Mouse (Mus musculus): Measurements from ENCODE around the gene Hmga1. TPM values are rescaled to one million over a fixed set of nuclear protein-coding genes. Genes with fewer than 3 reads are reported as not detected.

Hmga1 gene
- polyA plus RNA-seq, 1 experiment from 2014 or later = 456 TPM

DNA sequence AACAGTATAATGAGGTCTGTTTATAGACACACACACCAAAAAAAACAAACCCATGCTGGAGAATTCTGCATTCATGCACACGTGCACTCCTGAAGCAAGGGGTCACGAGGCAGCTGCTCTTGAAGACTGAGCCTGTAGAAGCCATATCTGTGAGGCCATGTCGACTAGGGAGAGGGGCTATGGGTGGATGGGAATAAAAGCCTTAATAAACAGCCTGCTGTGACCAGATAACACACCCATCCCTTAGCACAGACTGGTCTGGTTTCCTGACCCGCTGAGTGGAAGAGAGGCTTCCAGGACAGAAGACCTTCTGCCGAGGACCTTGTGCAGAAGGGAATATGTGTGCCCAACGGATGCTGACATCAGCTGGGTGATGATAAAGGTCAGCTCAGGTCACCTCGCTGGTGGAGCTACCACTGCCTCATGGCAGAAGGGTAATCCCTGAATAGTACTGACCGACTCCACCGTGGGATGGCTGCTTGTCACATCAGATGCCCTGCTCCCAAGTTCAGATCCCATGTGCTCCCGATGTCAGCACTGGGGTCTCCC lies 17.5 kb downstream of the Hmga1 start:
- DNase-seq (ENCODE audit: low spot score) (no peak), ATAC-seq (ENCODE audit: insufficient read depth, low FRiP score, low TSS enrichment) (no peak)
- Histone ChIP-seq H3K36me3 (ENCODE audit: control insufficient read depth, insufficient read depth, low read length) (peaks cover 2% of the 10 kb centered on the region; the same call in 1 of the 2 replicates), H3K4me2 (ENCODE audit: low read depth) (no peak overlapping the region), H3K27me3 (ENCODE audit: control insufficient read depth, insufficient read depth, low read length) (no peaks in the 10 kb centered on the region), H3K4me1 (ENCODE audit: control insufficient read depth, insufficient read depth, low read length) (no peaks in the 10 kb centered on the region), H3K4me3 (ENCODE audit: low read depth, low read length) (no peak overlapping the region), H3K9ac (ENCODE audit: low read length) (no peak overlapping the region), H3K27ac (ENCODE audit: low read depth, low read length) (no peak overlapping the region), H3K9me3 (ENCODE audit: control insufficient read depth, low read length) (no peaks in the 10 kb centered on the region)
- WGBS = 87% methylated on average over 10 of the region's 10 CpGs

DNA sequence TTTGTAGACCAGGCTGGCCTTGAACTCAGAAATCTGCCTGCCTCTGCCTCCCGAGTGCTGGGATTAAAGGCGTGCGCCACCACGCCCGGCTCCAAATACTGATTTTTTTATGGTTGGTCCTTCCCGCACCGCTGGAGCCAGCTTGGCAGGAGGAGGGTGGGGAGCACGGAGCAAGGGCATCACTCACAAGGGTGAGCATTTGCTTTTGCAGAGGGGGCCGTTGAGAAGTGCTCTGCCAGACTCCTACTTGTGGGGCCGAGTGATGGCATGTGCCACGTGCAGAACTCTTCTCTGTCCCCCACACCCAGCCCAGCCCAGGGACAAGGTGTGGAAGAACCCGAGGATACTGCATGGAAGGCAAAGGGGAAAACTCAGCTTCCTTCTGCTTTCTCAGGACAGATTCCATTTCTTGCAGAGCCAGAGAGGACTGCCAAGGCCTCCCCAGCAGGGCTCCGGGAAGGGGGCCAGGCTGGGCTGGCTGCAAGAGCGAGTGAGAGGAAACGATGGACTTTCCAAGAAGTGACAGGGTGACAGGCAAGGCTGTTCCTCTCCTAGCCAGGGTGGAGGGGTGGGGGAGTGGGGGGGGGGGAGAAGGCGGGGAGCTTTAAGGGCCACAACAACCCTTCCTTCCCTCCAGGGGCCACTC lies 18.3 kb downstream of the Hmga1 start:
- no peak overlapping the region for H3K4me2 ChIP-seq (ENCODE audit: low read depth)
- H3K27me3 ChIP-seq (ENCODE audit: control insufficient read depth, insufficient read depth, low read length) = no peaks in the 10 kb centered on the region
- H3K36me3 ChIP-seq (ENCODE audit: control insufficient read depth, insufficient read depth, low read length) = peaks cover 3% of the 10 kb centered on the region
- 94% methylated on average over 15 of the region's 16 CpGs for WGBS
- H3K27ac ChIP-seq (ENCODE audit: low read depth, low read length) = no peak overlapping the region
- no peaks in the 10 kb centered on the region for H3K4me1 ChIP-seq (ENCODE audit: control insufficient read depth, insufficient read depth, low read length)
- no peaks in the 10 kb centered on the region for H3K9me3 ChIP-seq (ENCODE audit: control insufficient read depth, low read length)
- no peak for DNase-seq (ENCODE audit: low spot score)
- ATAC-seq (ENCODE audit: insufficient read depth, low FRiP score, low TSS enrichment) = no peak
- H3K4me3 ChIP-seq (ENCODE audit: low read depth, low read length) = no peak overlapping the region
- H3K9ac ChIP-seq (ENCODE audit: low read length) = no peak overlapping the region

DNA sequence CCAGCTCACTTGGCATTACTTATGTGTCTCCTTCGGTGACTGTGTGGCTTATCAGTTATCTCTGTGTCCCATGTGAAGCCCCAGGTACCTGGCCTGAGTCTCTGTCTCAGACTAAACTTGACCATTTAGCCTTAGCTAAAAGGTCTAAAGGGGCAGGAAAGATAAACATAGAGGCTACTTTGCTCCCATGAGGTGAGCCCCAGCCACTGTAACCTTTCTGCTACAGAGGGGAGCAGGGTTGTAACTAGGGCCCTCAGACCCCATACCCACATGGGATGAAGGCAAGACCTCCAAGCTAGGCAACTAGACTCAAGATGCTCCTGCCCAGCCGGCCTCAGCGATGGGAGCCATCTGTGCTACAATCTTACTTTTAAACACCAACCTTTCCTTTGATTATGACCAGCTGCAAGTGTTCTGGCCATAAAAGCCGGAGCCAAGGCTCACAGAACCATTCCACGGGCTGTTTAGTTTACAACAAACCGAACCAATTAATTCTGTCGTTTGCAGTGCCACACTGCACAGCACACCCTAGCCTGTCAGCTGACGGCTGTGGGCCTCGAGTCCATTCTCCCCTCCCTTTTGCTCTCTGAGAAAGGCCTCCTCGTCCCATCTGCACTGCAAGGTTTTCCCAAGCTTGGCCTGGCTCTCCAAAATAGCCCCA lies 18.9 kb downstream of the Hmga1 start:
- peaks cover 7% of the 10 kb centered on the region for H3K36me3 ChIP-seq (ENCODE audit: control insufficient read depth, insufficient read depth, low read length)
- ATAC-seq (ENCODE audit: insufficient read depth, low FRiP score, low TSS enrichment) = no peak

DNA sequence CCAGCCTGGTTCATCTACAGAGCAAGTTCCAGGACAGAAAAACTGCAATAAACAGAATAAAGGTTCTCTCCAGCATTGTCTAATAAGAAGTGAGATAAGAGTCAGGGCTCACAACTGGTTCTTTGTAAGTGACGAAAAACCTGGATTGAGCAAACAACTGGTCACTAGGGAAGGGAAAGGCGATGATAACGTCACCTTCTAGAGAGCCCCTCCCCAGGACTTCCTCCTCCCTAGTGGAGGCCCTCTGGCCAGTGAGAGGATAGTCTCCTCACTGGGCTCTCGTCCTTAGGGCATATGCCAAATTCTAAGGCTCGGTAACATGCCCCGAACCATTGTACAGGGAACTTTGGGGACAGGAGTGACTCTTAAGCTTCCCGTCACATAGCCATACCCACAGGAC lies 19.8 kb downstream of the Hmga1 start:
- Histone ChIP-seq H3K27me3 (ENCODE audit: control insufficient read depth, insufficient read depth, low read length) (no peaks in the 10 kb centered on the region), H3K4me3 (ENCODE audit: low read depth, low read length) (no peak overlapping the region), H3K9ac (ENCODE audit: low read length) (no peak overlapping the region), H3K4me2 (ENCODE audit: low read depth) (no peak overlapping the region), H3K36me3 (ENCODE audit: control insufficient read depth, insufficient read depth, low read length) (peaks cover 10% of the 10 kb centered on the region), H3K4me1 (ENCODE audit: control insufficient read depth, insufficient read depth, low read length) (no peaks in the 10 kb centered on the region), H3K9me3 (ENCODE audit: control insufficient read depth, low read length) (no peaks in the 10 kb centered on the region), H3K27ac (ENCODE audit: low read depth, low read length) (no peak overlapping the region)
- DNase-seq (ENCODE audit: low spot score) (no peak), ATAC-seq (ENCODE audit: insufficient read depth, low FRiP score, low TSS enrichment) (no peak)
- 82% methylated on average over 7 of the region's 7 CpGs for WGBS

More for the DNA sequence above, 18.9 kb downstream of the Hmga1 start:
- Histone ChIP-seq H3K27me3 (ENCODE audit: control insufficient read depth, insufficient read depth, low read length) (no peaks in the 10 kb centered on the region), H3K4me3 (ENCODE audit: low read depth, low read length) (no peak overlapping the region), H3K9ac (ENCODE audit: low read length) (no peak overlapping the region), H3K27ac (ENCODE audit: low read depth, low read length) (no peak overlapping the region), H3K4me1 (ENCODE audit: control insufficient read depth, insufficient read depth, low read length) (no peaks in the 10 kb centered on the region), H3K4me2 (ENCODE audit: low read depth) (no peak overlapping the region), H3K9me3 (ENCODE audit: control insufficient read depth, low read length) (no peaks in the 10 kb centered on the region)
- DNase-seq (ENCODE audit: low spot score) = no peak
- 58% methylated on average over 10 of the region's 10 CpGs for WGBS

DNA sequence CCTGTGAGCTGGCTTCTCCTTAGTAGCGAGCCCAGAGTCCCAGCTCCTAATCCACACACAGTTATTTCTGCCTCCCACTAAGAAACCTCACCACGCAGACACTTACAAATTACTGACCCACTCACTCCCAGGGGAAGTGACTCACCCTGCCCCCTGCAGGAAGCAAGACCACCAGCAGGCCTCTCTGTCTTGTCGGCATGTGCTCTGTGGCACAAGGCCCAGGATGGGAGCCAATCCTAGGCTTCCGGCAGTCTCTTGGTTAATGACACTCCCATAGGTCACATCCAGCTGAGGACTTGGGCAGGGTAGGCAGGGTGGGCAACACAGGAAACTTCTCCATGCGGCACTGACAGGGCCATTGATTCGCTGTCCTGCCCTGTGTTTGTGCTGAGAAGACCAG lies 21.2 kb downstream of the Hmga1 start:
- DNase-seq (ENCODE audit: low spot score) = no peak
- H3K27ac ChIP-seq (ENCODE audit: low read depth, low read length) = no peak overlapping the region
- H3K4me2 ChIP-seq (ENCODE audit: low read depth) = no peak overlapping the region
- H3K36me3 ChIP-seq (ENCODE audit: control insufficient read depth, insufficient read depth, low read length) = peaks cover 13% of the 10 kb centered on the region
- H3K4me3 ChIP-seq (ENCODE audit: low read depth, low read length) = no peak overlapping the region
- no peaks in the 10 kb centered on the region for H3K4me1 ChIP-seq (ENCODE audit: control insufficient read depth, insufficient read depth, low read length)
- no peak for ATAC-seq (ENCODE audit: insufficient read depth, low FRiP score, low TSS enrichment)
- H3K9me3 ChIP-seq (ENCODE audit: control insufficient read depth, low read length) = no peaks in the 10 kb centered on the region
- H3K9ac ChIP-seq (ENCODE audit: low read length) = no peak overlapping the region
- H3K27me3 ChIP-seq (ENCODE audit: control insufficient read depth, insufficient read depth, low read length) = no peaks in the 10 kb centered on the region
- WGBS = 79% methylated on average over 6 of the region's 6 CpGs

DNA sequence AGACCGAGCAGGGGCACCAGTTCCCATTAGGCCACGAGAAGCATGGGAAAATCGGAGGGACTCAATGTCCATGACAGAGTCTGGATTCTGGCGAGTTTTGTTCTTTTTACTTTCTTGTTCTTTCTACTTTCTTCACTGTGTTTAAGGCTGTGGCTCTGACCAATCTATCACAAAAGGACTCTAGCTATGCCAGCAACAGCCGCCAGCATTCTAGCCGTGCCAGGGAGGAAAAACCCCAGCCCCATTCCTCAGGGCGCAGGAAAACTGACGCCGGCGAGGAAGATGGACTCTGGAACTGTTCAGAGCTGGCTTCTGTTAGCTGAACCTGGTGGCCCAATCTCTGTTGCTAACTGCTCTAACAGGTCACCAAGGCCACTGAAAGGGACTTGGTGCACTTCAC lies 22.2 kb downstream of the Hmga1 start:
- ATAC-seq (ENCODE audit: insufficient read depth, low FRiP score, low TSS enrichment) (no peak), DNase-seq (ENCODE audit: low spot score) (no peak)
- WGBS = 96% methylated on average over 10 of the region's 10 CpGs
- H3K27ac ChIP-seq (ENCODE audit: low read depth, low read length) = no peak overlapping the region
- peaks cover 13% of the 10 kb centered on the region for H3K36me3 ChIP-seq (ENCODE audit: control insufficient read depth, insufficient read depth, low read length)
- H3K27me3 ChIP-seq (ENCODE audit: control insufficient read depth, insufficient read depth, low read length) = no peaks in the 10 kb centered on the region
- no peak overlapping the region for H3K4me2 ChIP-seq (ENCODE audit: low read depth)
- no peak overlapping the region for H3K9ac ChIP-seq (ENCODE audit: low read length)
- no peaks in the 10 kb centered on the region for H3K9me3 ChIP-seq (ENCODE audit: control insufficient read depth, low read length)
- no peaks in the 10 kb centered on the region for H3K4me1 ChIP-seq (ENCODE audit: control insufficient read depth, insufficient read depth, low read length)
- H3K4me3 ChIP-seq (ENCODE audit: low read depth, low read length) = no peak overlapping the region

DNA sequence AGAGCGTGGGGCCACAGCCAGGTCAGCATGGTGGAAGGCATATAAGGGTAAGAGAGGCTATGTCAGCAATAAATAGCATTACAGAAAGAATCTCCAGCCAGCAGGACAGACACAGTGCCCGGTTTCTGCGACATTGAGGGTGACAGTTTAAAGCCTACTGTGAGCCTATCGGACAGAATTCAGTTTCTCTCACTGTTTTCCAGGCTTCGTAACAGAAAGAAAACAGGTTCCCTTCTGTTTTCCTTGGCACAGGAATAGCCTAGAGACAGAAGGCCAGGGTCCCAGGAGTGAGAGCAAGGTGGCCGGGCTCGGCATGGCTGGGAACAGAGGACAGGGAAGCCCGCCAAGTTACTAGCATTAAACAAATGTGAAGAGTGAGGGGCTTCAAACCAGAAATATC lies 23.5 kb downstream of the Hmga1 start:
- peaks cover 13% of the 10 kb centered on the region for H3K36me3 ChIP-seq (ENCODE audit: control insufficient read depth, insufficient read depth, low read length)
- no peak overlapping the region for H3K27ac ChIP-seq (ENCODE audit: low read depth, low read length)
- no peak for DNase-seq (ENCODE audit: low spot score)
- no peak overlapping the region for H3K4me3 ChIP-seq (ENCODE audit: low read depth, low read length)
- no peak for ATAC-seq (ENCODE audit: insufficient read depth, low FRiP score, low TSS enrichment)
- H3K4me1 ChIP-seq (ENCODE audit: control insufficient read depth, insufficient read depth, low read length) = no peaks in the 10 kb centered on the region
- 96% methylated on average over 8 of the region's 8 CpGs for WGBS
- H3K9me3 ChIP-seq (ENCODE audit: control insufficient read depth, low read length) = no peaks in the 10 kb centered on the region
- no peak overlapping the region for H3K4me2 ChIP-seq (ENCODE audit: low read depth)
- no peak overlapping the region for H3K9ac ChIP-seq (ENCODE audit: low read length)
- no peaks in the 10 kb centered on the region for H3K27me3 ChIP-seq (ENCODE audit: control insufficient read depth, insufficient read depth, low read length)

DNA sequence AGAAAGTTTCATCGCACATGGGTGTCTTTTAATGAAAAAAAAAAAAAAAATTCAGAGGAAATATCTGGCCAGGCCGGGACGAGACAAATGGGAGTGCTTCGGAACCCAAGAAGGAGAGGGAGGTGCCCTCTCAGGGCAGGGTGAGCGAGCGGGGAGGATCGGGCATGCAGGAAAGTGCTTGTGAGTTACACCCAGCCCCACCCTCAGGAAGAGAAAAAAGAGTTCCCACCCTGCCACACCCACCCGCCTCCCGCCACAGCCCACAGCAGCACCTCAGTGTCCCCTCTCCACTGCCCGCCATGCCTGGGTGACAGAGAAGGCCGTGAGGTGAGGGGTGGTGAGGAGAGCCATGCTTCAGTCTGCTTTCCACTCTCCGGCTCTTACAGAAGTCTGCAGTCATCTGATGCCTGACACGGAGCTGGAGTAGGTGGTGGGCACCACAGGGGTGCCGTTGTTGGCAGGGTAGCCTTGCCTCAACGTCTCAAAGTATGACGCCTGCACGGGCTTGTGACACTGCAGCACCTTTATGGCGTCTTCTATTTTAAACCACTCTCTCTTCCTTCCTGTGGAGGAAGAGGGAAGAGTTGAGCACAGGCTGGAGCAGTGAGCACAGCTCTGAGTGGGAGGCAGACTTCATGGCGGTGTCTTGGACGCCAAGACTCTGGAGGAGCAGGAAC lies 24.2 kb downstream of the Hmga1 start:
- Histone ChIP-seq H3K9me3 (ENCODE audit: control insufficient read depth, low read length) (no peaks in the 10 kb centered on the region), H3K9ac (ENCODE audit: low read length) (no peak overlapping the region), H3K27ac (ENCODE audit: low read depth, low read length) (no peak overlapping the region), H3K4me3 (ENCODE audit: low read depth, low read length) (no peak overlapping the region), H3K27me3 (ENCODE audit: control insufficient read depth, insufficient read depth, low read length) (no peaks in the 10 kb centered on the region), H3K36me3 (ENCODE audit: control insufficient read depth, insufficient read depth, low read length) (peaks cover 15% of the 10 kb centered on the region), H3K4me2 (ENCODE audit: low read depth) (no peak overlapping the region), H3K4me1 (ENCODE audit: control insufficient read depth, insufficient read depth, low read length) (no peaks in the 10 kb centered on the region)
- DNase-seq (ENCODE audit: low spot score) = no peak
- no peak for ATAC-seq (ENCODE audit: insufficient read depth, low FRiP score, low TSS enrichment)
- 93% methylated on average over 19 of the region's 20 CpGs for WGBS

All from neural tube, embryonic 11.5 days (tissue).